Mouse (Mus musculus): ENCODE results near the gene Ankrd11.

Ankrd11 gene

GRCm38 (mm10) chr8:123005328-123005727 lies 36.7 kb downstream of the Ankrd11 start:
- no peak for DNase-seq (ENCODE audit: low spot score)

GRCm38 (mm10) chr8:123004033-123004922 lies 37.8 kb downstream of the Ankrd11 start:
- no peak for DNase-seq (ENCODE audit: low spot score)

GRCm38 (mm10) chr8:123000311-123000710 lies 41.8 kb downstream of the Ankrd11 start:
- no peak for DNase-seq (ENCODE audit: low spot score)

- DNase-seq (ENCODE audit: low spot score), result no peak
Measured at GRCm38 (mm10) chr8:122997963-122998362, 44.1 kb downstream of the Ankrd11 start.

GRCm38 (mm10) chr8:122993740-122994139 lies 48.3 kb downstream of the Ankrd11 start:
- no peak for DNase-seq (ENCODE audit: low spot score)

GRCm38 (mm10) chr8:122993031-122993430 lies 49.0 kb downstream of the Ankrd11 start:
- no peak for DNase-seq (ENCODE audit: low spot score)

- DNase-seq (ENCODE audit: low spot score), result no peak
Measured at GRCm38 (mm10) chr8:122992296-122992695, 49.8 kb downstream of the Ankrd11 start.

- DNase-seq (ENCODE audit: low spot score), result no peak
Measured at GRCm38 (mm10) chr8:122991368-122991767, 50.7 kb downstream of the Ankrd11 start.

- DNase-seq (ENCODE audit: low spot score), result no peak
Measured at GRCm38 (mm10) chr8:122989976-122990375, 52.1 kb downstream of the Ankrd11 start.

- DNase-seq (ENCODE audit: low spot score), result no peak
Measured at GRCm38 (mm10) chr8:122988955-122989354, 53.1 kb downstream of the Ankrd11 start.

GRCm38 (mm10) chr8:122987255-122987654 lies 54.8 kb downstream of the Ankrd11 start:
- no peak for DNase-seq (ENCODE audit: low spot score)

GRCm38 (mm10) chr8:122986501-122987184 lies 55.4 kb downstream of the Ankrd11 start:
- no peak for DNase-seq (ENCODE audit: low spot score)

GRCm38 (mm10) chr8:122984175-122984574 lies 57.9 kb downstream of the Ankrd11 start:
- no peak for DNase-seq (ENCODE audit: low spot score)

- no peak for DNase-seq (ENCODE audit: low spot score)
Measured at GRCm38 (mm10) chr8:122983178-122983942, 58.7 kb downstream of the Ankrd11 start.

GRCm38 (mm10) chr8:122981646-122982045 lies 60.4 kb downstream of the Ankrd11 start:
- DNase-seq (ENCODE audit: low spot score), result no peak

GRCm38 (mm10) chr8:122979865-122980509 lies 62.1 kb downstream of the Ankrd11 start:
- no peak for DNase-seq (ENCODE audit: low spot score)

GRCm38 (mm10) chr8:122979424-122979823 lies 62.7 kb downstream of the Ankrd11 start:
- DNase-seq (ENCODE audit: low spot score), result no peak

GRCm38 (mm10) chr8:122976046-122976445 lies 66.0 kb downstream of the Ankrd11 start:
- DNase-seq (ENCODE audit: low spot score), result no peak

- no peak for DNase-seq (ENCODE audit: low spot score)
Measured at GRCm38 (mm10) chr8:122969964-122970620, 72.0 kb downstream of the Ankrd11 start.

- no peak for DNase-seq (ENCODE audit: low spot score)
Measured at GRCm38 (mm10) chr8:122968145-122968544, 73.9 kb downstream of the Ankrd11 start.

GRCm38 (mm10) chr8:122966638-122967037 lies 75.4 kb downstream of the Ankrd11 start:
- DNase-seq (ENCODE audit: low spot score), result no peak
